Mouse (Mus musculus): ENCODE measurements around the gene Zbtb37.
"Not testable (repeated sequence)": the region's sequence is repeated elsewhere in the genome, so short reads cannot be mapped to it uniquely, and the experiment has no call there.

The Zbtb37 gene

DNA sequence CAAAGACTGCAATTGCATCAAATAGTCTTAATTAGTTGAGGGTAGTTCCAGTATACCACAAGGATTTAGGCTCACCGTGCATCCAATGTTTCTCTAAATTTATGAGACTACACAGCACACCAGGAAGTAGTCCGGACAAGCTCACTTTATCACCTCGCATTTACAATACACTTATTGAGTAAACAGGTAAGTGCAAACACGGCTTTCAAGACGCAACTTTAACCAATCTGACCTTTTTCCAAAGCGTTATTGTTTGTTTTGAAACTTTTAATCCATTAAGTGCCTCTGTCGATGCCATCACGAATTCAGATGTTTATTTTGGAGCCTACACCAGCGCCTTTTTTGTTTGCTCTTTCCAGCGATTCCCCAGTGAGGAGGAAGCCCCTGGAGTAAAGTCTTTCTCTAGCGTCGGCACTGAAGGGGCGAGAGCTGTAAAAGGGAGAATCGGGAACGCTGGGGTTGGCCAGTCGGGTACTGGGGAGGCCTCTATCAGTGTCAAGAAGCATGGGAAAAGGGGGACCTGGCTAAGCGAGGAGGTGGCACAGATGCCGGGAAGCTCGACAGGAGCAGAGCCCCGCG, 704 bp downstream of the Zbtb37 start:
- no peak for DNase-seq (ENCODE audit: low read depth, low spot score)

DNA sequence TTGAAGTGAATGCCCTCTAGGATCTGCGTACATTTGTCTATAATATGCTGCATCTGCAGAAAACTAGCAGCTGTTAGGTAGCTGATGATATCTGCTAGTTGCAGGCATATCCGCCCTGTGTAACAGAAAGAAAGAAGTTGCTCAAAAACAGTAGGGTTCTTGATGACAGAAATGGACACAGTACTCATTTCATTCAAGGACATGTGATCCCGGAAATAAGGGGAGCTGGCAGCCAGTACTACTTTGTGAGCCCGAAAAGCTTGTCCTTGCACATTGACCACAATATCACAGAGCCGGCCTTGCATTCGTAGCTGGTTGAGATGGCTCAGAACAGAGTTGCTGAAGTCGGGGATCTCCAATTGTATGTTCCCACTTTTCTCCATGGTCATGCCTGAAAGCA, 2.3 kb downstream of the Zbtb37 start:
- no peak for DNase-seq (ENCODE audit: low read depth, low spot score)

DNA sequence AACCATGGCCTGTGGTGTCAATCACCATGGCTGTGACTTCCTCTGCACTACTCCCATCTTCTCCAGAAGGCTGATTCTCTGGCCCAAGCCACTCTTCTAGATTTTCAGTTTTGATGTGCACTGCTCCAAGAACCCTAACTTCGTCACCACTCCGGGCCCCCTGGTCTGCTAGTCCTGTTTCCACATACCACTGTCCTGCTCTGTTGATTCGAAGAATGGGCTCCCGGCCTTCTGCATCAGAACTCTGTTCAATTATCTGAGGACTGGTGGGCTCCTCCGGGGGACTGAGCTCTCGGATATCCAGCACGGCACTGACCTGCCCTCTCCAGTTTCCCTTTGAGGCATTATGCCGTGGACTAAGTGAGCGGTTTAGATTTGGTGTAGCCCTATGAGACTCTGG, 2.8 kb downstream of the Zbtb37 start:
- DNase-seq (ENCODE audit: low read depth, low spot score): no peak

DNA sequence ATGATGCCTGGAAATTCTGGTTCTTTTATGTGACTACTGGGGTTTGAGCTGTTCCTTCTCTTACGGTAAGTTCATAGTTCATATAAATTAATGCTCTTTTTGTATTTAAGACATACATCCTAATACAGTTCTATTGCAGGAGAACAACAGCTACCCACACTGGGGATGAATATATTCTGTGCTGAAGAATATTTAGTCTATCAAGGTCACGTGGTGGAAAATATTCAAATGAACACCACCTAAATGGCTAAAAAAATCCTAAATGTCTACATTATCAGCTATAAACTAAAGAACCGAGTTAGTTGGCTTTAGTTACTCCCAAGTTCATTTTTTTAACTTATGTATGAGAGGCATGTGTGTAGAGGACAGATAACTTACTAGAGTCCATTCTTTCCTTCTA, 4.6 kb downstream of the Zbtb37 start:
- DNase-seq (ENCODE audit: low read depth, low spot score): no peak

DNA sequence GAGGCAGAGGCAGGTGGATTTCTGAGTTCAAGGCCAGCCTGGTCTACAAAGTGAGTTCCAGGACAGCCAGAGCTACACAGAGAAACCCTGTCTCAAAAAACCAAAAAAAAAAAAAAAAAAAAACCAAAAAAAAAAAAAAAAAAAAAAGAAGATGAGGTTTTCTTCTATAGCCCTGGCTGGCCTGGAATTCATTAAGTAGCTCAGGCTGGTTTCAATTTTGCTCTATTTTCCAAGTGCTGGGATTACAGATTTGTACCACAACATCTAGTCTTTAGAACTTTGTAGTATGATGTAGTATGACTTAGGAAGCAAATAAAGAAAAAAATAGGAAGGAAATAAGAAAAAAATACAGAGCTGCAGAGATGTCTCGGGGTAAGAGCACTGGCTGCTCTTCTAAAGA, 6.2 kb downstream of the Zbtb37 start:
- DNase-seq (ENCODE audit: low read depth, low spot score): not testable (repeated sequence)

DNA sequence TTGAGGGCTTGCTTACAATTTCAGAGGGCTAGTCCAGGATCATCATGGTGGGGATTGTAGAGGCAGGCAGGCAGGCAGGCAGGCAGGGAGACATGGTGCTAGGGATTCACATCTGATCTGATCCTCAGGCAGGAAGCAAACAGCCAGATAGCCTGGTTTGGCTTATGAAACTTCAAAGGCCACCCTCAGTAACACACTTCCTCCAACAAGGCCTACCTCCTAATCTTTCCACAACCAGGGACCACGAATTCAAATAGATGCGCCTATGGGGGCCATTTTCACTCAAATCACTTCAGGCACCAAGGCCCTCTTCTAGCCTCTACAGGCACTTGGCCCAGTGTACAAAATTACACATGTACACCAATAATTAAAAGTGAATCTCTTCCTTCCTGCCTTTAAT, 7.5 kb downstream of the Zbtb37 start:
- no peak for DNase-seq (ENCODE audit: low read depth, low spot score)

DNA sequence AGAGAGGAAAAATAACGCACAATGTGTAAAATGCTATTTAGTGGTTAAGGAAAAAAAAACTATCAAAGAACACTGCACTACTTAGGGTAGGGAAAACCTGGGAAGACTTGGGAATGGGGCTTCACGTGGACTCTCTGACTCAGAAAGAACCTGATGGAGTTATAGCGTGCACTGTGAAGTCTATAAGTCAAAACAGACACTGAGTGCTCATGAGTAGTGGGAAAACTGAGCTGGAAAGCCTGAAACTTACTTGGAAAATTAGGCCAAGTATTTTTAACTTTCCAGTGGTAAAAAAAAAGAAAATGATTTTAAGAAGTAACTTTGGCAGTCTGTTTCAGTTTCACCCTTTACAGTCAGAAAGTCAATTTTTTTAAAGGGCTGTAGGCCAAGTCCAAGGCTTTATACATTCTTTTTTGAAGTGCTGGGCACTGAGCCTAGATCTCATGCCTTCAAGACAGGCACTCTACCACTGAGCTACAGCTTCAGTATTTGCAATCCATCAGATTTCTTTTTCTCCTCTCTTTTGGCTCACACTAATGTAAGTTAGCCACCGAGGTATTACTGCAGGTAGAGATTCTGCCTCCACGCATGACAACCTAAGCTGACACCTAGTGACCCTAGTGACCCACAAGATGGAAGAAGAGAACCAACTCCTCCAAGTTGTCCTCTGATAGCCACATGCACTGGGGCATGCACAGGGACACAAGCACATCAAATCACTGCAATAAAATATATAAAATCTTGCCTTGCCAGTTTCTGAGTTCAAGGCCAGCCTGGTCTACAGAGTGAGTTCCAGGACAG, 9.0 kb downstream of the Zbtb37 start:
- DNase-seq (ENCODE audit: low read depth, low spot score): no peak

DNA sequence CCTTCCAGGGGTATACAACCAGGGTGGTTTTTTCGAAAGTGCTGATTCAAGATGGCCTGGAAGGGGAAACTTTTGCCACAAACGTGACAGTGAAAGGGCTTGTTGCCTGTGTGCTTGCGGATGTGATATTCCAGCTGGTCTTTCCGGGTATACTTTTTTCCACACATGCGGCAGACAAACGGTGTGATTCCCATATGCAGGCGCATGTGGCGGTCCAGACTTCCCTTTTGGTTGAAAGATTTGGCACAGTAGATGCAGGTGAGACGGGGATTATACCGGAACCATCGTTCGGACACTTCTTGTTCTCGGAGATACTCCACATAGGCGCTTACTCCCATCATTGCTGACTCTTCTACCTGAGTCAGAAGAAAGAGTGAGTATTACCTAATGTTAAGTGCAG, 14.6 kb downstream of the Zbtb37 start:
- DNase-seq (ENCODE audit: low read depth, low spot score): no peak

DNA sequence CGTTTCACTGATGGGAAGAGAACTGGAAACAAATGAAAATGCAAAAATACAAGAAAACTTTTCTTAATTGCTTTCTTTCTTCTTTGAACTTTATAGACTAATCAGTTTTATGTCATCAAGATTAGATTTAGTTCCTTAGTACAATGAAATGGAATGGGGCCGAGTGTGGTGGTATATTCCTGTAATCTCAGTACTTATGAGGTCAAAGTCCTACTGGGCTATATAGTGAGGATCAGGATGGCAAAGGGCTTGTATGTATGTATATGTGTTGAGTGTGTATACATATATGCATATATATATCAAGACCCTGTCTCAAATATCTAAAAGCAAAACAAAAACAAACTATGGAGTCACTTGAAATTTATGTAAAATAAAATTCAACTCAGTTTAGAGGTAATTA, 18.3 kb downstream of the Zbtb37 start:
- DNase-seq (ENCODE audit: low read depth, low spot score): no peak

DNA sequence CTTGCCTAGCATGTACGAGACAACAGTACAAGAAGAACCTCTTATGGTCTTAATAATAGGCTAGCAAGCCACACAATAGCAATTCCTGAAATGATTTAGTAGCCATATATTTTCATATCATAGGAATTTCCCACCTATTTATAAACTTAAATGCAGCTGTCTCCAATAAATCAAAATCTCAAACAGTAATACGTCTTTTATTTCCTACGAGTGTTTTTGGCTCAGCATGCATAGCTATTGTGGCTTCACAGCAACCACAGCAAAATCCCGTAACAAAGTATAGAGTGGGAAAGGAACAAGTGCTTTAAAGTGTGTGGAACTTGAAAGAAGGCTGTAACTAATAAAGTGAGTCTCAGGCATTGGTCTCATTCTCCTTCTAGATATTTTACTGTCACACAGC, 24.2 kb downstream of the Zbtb37 start:
- DNase-seq (ENCODE audit: low read depth, low spot score): no peak

DNA sequence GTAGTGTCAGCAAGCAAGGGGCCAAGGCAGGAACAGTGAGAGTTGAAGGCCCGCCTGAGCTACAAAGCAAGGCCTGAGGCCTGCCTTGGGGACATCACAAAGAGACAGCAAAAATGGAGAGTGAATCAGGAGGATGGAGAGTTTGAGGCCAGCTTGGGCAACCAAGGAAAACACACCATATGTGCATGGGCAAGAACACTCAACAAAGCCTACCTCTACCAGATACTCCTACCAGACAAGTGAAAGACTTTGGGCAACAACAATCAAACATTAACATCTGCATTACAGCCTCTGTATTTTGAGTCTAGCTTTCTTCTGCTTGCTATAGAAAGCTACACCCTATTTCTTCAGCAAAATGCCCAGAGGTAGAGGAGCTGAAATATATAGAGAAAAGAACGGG, 26.6 kb downstream of the Zbtb37 start:
- DNase-seq (ENCODE audit: low read depth, low spot score): no peak

DNA sequence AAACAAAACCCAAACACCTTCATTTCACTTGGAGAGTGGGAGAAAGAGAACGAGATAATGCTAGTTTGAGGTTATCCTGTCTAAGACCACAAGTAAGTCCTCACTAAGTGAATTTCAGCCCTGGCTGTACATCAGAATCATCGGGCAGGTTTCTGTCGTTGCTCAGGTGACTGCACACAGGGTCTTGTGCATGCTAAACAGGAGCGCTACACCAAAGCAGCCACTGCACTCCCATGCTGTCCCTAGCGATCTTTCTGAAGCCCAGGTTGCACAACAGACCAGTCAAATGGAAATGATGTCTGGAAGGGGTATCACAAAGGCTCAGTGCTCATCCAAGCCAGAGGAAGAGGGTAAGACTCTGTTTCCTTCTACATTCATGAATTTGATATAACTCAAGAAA, 28.2 kb downstream of the Zbtb37 start:
- no peak for DNase-seq (ENCODE audit: low read depth, low spot score)

DNA sequence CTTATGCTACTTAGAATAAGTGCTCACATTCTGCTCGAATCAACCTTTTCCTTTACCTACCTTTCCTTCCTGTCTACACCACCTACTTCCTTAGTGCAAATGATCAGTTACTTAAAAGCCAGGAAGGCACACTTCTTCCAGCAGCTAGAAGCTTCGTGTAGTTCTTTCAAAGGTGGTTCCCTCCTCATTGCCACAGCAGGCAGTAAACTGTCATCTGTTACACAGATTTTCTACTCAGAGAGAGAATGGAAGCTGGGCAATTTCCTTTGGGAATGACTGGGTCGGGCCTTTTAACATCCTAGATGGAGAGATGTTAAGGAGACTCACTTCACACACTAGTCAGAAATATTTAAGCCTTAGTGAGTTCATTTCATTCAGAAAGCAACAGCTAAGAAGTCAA, 29.1 kb downstream of the Zbtb37 start:
- no peak for DNase-seq (ENCODE audit: low read depth, low spot score)

DNA sequence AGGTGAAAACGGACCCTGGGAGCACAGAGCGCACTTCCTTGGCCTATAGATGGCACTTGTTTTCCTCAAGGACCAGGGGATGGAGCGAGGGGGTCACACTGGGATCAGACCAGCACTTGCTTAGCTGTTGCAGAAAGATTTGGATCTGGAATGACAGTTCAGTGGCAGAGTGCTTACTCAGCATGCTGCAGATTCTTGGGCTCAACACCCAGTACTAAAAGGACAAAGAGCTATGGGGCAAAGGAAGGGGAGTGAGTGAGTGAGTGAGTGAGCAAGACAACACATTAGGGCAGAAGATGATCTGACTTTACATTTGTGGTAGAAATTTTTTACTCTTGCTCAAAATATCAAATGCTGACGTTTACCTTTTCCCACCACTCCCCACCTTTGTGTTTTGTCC, 29.7 kb downstream of the Zbtb37 start:
- DNase-seq (ENCODE audit: low read depth, low spot score): no peak

DNA sequence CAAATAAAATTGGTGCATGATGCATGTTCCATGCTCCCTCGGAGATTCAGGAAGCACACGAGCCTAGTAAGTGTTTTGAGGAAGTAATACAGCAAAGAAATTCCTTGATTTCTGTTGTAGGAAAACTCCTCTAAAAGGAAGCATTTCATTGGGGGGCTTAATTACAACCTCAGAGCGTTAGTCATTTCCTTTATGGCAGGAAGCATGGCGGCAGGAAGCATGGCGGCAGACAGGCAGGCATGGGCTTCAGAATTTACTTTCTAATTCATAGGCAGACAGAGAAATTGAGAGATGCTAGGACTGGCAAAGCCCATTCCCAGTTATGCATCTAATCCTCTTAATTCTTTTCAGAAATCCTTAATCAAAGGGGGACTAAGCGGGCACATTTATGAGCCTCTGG, 40.8 kb downstream of the Zbtb37 start:
- DNase-seq (ENCODE audit: low read depth, low spot score): no peak

DNA sequence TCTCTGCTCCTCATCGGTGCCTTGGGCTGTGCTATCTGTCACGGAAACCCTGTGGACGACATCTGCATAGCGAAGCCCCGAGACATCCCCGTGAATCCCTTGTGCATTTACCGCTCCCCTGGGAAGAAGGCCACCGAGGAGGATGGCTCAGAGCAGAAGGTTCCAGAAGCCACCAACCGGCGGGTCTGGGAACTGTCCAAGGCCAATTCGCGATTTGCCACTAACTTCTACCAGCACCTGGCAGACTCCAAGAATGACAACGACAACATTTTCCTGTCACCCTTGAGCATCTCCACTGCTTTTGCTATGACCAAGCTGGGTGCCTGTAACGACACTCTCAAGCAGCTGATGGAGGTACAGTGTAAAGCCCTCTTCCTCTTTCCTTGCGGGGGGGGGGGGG, 45.3 kb downstream of the Zbtb37 start:
- DNase-seq (ENCODE audit: low read depth, low spot score): no peak

DNA sequence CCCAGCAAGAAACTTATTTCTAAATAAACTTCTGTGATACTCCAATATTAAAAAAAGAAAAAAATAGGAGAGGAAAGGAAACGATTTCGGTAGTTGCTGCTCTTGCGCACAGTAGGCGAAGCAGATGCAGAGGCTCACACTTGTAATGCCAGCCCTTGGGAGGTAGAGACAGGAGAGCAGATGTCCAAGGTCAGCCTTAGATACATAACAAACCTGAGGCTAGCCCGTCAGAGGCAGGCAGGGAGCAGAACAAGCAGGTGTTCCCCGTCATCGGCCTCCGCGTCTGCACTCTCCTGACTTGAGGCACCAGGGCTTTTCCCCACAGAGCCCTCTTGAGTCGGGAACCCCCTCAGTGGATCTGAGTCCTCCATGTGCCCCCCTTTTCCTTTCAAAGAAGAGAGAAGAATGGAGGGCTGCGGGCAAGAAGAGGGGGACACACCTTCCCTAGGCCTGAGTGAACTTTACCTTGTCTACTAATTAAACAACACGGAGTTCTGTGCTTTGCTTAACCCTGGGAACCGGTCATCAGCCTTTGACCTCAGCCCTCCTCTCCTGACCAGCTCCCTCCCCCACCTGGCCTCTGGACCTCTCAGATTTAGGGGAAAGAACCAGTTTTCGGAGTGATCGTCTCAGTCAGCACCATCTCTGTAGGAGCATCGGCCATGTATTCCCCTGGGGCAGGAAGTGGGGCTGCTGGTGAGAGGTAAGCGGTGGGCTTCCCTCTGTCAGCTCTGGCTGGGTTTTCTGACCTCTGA, 47.6 kb downstream of the Zbtb37 start:
- no peak for DNase-seq (ENCODE audit: low read depth, low spot score)

DNA sequence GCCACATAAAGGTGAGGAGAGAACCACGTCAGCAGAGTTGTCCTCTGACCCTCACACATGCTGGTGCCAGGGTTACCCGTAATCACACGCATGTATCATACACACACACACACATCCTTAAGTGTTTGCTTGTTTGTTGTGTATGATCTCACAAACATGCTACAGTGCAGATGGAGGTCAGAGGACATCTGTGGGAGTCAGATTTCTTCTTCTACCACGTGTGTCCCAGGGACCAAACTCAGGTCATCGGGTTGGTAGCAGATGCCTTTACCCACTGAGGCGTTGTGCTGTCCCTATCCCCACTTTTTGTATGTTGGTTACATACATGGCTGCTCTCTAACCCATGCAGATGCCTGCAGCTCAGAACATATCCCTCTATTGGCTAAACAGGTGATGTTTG, 49.2 kb downstream of the Zbtb37 start:
- no peak for DNase-seq (ENCODE audit: low read depth, low spot score)

DNA sequence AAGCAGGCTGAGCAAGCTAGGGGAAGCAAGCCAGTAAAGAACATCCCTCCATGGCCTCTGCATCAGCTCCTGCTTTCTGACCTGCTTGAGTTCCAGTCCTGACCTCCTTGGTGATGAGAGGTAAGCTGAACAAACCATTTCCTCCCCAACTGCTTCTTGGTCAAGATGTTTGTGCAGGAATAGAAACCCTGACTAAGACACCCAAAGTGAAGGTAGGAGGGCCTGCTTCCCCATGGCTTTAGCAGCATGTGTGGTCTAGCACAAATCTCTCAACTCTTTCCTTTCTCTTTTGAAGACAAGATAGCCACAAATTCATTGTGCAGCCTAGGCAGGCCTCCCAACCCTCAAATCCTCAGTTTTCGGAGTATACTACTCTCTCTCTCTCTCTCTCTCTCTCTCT, 49.9 kb downstream of the Zbtb37 start:
- not testable (repeated sequence) for DNase-seq (ENCODE audit: low read depth, low spot score)

DNA sequence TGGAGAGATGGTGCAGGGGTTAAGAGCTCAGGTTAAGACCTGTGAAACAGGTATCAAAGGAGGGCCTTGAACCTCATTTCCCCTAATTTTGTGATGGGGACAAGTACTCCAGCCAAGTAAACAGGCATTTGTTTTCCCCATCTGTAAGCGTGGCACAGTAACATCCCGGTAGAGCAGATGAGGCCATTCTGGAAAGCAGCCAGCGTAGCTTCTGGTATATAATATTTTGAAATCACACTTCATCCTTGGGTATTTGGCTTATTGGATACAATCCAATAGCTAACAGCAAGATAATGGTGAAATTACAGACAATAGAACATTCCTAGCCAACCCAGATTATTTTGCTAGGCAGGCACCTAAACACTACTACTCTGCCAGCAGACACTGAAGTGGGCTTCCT, 51.8 kb downstream of the Zbtb37 start:
- DNase-seq (ENCODE audit: low read depth, low spot score): no peak

DNA sequence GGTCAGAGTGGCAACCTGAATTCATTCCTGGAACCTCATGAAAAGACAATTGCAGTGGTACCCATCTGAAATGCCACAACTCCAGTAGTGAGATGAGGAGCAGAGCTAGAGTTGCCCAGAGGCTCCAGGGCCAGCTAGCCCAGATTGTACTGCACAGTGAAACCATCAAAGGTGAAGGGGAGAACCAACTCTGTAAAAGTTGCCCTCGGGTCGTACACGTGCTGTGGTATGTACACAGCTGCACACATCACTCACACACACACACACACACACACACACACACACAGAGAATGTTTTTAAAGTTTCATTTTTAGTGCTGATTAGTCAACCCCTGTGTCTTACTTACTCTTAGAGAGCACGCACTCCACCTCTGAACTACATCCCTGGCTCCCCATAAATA, 53.3 kb downstream of the Zbtb37 start:
- no peak for DNase-seq (ENCODE audit: low read depth, low spot score)

DNA sequence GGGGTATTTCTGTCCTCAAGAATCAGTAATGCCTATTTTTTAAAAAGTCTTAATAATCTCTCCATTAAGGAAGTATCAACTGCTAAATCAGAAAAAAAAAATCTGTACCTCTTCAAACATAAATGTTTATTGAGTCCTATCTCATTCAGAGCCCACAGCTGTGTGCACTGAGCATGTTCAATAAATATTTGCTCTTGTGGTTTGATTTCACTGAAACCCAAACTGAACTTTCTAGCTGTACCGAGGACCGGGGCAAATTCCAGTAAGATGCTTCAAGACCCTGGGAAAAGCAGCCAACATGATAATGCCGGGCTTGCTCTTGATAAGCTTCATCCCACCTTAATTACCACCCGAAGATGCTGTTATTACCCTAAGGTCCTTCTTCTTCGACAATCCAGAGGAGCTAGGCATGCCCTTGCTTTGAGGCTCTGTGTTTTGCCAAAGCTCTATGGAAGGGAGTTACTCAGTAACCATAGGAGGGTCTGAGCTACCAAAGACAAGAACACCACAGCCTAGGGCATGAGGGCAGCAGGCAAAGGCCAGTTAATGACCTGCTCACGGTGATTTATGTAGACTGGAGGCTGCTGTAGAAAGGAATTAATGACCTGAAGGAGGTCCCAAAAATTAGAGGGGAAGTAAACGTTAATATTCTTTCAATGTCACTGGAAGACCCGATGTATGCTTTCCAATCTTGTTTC, 54.0 kb downstream of the Zbtb37 start:
- no peak for DNase-seq (ENCODE audit: low read depth, low spot score)

Data from retina, postnatal 7 days (tissue).